Mouse (Mus musculus): ENCODE measurements around the gene Tmub2.

- TF ChIP-seq POLR2A (IDR thresholded peaks at IDR 0.05; ENCODE audit: extremely low read depth, insufficient read depth, low read length) (no peak), CTCF (IDR thresholded peaks at IDR 0.05; ENCODE audit: low read depth, low read length) (peak; percentile 37; the same call in 1 of the 2 replicates)
Measured at GRCm38 (mm10) chr11:102258521-102258920, 26.2 kb upstream of the Tmub2 start.
